Mouse (Mus musculus) right cerebral cortex, postnatal 10 days (tissue): ENCODE data around the gene Zfp771.

Source experiments
- DNase-seq, 2 experiments: peaks; one replicate each; pipeline ENCODE4 v3.0.0; 2021; ENCODE audit warnings: low spot score in 2 of 2

Gene Zfp771

DNA sequence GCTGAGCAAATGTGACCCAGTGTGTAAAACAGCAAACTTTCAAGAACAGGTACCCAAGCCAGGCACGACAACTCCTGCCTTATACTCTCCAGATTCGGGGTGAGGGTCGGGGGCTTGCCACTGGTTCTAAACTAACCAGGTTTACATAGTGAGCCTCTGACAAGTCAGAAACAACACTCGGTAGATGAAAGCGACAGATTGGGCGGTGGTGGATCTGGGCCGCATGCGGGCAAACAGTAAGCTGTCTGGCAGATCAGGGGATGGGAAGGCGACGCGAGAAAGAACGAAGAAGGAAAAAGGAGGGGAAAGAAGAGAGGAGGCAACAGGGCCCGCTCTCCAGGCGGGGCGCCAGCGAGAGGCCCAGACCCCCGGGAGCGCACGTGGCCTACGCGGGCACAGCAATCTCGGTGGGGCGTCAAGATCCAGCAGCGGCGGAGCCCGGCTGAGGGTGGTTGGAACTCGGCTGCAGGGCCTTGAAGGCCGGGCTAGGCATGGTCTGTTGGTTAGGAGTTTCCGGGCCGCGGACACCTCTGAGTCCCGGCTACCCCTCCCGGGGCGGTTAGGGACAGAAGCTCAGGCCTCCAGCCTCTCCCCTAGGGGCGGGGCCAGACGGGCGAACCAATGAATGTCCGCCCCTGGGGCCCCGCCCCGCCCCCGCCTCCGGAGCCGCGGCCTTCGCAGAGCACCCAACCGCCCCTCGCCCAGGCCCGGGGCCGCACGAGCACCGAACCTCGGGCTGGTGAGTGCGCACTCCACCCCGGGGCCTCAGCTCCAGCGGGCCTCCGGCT is at the start of gene Zfp771:
Gene Zfp771, plus strand, starts transcription at position 405 of the 788 bp plus-strand sequence.
- DNase-seq, result peak; percentile 96

DNA sequence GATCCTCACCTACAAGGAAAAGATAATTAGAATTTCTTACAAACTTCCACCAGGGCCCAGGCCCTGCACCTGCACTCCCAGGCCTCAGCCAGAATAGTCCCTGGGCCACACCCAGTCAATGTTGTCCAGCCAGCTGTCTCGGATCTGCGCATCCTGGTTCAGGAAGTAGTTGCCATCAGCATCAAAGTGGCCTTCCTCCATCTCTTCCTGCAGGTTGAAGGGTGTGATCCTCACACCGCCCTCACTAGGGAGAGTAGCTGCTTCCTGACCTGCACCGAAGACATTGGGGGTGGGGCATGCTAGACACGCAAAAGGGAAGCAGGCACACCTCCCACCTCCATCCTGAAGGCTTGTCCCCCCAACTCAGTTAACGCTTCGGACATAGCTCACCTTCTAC is 49.4 kb upstream of the Zfp771 start:
- no peak for DNase-seq

DNA sequence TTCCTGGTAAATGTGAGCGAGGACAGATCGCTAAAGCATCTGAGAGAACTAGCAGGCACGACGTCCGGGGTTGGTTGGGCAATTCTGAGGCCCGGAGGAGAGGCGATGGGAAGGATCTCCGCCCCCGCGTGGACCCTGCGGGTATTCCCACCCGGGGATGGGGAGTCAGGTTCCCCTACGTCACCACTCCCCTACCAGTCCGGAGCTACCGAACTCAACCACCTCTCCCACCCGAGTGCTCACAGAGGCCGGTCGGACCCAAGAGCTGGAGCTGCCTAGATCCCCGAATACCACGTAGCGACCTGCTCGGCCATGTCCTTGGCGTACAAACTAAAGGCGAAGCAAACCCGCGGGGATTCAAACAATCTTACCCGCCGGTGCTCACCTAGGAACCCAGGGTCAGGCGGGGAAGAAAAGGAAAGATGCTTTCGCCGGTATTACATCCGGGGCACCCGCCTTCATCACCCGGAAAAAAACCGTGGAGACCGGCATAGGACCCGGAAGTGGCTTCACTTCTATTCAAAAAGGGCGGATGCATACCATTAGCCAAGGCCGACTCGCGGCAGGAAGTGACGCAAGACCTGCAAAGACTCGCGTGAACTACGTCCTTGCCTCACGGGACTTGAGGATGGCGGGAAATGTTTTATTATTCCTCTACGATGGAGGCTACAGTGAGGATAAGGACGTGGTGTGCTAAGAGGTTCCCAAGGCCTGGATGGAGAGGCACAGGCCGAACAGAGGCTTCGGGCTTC is 48.4 kb upstream of the Zfp771 start, which contains the start of gene Cd2bp2:
Gene Cd2bp2, minus strand, starts transcription at position 507 of the 752 bp plus-strand sequence.
- peak; percentile 98 to 99 for DNase-seq

DNA sequence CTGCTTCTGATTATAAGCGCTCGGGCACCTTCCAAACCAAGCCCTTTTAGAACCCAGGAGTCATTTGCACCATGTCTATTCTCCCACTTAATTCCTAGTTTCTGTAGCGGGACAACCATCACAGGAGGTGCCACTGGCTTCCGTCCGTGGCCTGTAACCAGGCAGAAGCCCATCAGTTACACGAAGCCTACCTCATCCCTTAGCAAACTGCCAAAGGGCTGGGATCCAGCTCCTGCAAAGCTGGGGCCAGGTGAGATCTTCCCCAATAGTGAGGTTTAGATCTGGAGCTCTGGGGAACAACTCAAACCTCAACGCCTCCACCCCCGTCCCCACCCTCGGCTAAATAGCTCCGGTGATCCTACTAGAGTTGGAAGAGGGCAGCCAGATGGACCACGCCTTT is 47.6 kb upstream of the Zfp771 start:
- no peak for DNase-seq

DNA sequence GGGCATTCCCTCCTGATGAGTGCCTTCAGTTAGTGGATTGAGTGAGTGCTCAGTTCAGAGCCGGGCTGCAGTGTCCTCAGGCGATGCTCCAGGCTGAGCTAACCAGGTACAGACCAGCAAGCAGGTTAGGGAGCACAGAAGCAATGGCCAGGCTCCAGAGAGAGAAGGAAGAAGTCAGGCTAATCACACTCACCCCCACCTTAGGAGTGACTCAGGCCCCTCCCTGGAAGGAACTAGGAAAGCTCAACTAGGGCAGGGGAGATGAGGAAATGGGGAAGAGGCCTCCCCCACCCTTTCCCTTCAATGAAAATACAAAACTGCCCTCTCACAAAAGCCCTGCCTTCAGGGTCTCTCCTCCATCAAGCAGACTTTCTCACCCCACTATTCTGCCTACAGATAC is 37.5 kb upstream of the Zfp771 start:
- DNase-seq, result peak in 1 of 2 experiments; percentile 44

DNA sequence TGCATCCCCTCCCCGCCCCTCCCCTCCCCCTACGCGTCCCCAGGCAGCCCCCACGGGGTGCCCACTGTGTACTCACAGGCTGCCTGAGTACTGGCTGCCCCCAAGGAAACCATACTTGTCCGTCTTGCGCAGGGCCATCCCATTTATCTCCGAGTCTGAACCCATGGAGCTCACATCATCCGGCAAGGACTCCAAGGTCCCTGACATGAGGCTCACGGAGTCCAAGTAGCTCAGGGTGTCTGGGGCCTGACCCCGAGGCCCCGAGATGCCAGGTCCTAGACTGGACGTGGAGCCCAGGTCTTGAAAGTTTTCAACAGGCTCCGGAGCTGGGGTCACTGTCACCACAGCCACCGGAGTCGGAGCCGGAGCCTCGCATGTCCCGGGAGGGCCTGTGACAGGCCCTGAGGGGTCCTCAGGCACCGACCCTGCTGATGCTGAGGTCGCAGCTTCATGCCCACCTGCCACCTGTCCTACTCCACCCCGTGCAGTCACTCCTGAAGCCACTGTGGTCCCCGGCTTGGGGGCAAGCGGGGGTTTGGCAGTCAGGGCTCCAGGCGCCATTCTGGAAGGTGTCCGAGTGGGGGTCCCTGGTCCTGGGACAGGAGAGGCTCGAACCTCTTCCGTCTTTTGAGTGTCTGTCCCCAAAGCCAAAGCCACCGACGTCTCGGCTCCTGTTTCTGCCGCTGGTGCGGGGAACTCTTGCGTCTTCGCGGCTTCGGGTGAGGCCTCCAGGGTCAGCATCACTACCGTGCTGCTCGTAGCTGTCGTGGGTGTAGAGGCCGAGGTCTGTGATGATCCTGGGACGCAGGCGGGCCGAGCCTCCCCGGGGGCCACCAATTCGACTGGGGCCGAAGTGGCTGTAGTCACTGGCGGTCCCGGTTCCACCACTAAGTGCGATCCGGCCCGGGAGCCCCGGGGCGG is 36.4 kb upstream of the Zfp771 start:
- peak; percentile 58 to 68 for DNase-seq

DNA sequence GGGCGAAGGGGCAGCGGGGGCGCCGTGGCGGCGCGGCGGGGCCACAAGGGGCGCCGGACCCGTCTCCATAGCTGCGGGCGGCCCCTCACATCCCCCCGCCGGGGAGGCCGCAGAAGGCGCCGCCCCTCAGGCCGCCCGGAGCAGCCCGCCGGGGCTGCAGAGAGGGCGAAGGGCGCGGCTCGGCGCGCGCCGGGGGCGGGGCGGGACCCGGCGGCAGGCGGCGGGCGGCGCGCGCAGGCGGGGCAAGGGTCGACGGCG is 35.9 kb upstream of the Zfp771 start, which contains the start of gene Tbc1d10b:
Gene Tbc1d10b, minus strand, starts transcription at position 174 of the 258 bp plus-strand sequence.
- DNase-seq, result no peak

DNA sequence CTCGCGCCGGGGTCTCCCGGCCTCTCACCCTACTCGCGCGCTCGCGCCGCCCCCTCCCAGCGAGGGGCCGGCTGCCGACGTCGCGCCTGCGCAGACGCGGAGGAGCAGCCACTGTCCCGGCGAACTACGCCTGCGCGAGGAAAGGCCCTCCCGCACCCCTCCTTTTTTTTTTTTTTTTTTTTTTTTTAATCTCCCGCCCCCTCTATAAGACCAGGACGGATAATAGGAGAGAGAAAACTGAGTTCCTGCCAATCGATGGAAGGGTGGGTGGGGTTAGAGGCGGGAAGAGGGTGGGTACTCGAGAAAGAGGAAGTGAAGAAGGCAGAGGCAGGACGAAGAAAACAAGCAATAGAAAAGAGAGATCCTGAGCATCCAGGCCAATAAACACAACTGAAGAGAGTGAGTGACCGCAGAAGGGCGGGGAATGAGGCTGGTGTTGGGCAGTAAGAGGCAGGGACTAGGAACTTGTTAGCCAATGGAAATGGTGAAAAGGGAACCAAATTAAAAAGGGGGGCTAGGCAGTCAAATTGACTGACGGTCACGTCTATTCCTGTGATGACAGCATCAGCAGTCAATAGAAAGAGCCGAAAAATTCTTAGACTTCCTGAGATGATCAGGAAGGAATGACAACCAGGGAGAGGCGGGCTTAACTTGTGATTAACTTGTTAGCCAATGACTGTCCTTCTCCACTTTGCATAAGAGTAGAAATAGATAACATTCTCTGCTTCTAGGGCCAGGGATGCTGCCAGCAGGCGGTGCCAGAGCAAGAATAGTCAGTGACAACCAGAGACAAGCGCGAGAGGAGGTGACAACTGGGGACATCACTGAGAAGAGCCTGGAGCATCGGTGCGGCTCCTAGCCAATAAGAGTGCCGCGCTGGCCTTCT is 35.3 kb upstream of the Zfp771 start, which contains the start of gene Mylpf:
Gene Mylpf, plus strand, starts transcription at position 338 of the 886 bp plus-strand sequence.
- DNase-seq, result peak; percentile 96 to 98

DNA sequence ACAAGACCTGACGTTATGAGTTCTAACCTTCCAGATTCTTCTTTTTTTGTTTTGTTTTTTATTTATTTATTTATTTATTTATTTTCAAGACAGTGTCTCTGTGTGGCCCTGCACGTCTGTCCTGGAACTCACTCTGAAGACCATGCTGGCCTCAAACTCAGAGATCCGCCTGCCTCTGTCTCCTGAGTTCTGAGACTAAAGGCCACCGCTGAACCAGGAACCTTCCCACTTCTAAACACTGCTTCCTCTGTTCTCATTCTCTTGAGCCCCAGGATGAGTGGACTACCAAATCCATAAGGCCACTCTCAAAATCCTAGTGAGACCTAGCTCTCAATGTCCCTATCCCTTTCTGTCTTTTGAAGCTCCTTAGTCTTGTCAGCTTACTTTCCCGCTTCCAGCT is 34.2 kb upstream of the Zfp771 start:
- DNase-seq, result no peak

DNA sequence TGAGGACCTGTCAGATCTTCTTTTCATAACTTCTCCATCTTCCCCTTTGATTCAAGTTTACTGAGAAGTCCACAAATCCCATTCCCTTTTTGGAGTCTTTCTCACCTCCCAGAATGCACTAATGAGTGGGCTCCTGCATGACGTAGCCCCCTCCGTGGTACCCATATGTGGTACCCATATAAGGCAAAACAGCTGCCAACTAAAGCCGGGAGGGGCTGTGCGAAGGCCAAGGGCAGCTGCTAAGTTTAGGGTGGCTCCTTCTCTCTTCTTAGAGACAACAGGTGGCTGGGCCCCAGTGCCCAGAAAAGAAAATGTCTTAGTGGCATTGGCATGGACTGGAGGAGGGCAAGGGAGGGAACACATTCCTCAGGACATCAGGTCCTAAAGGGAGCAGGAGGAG is 33.8 kb upstream of the Zfp771 start:
- peak in 1 of 2 experiments; percentile 48 for DNase-seq

DNA sequence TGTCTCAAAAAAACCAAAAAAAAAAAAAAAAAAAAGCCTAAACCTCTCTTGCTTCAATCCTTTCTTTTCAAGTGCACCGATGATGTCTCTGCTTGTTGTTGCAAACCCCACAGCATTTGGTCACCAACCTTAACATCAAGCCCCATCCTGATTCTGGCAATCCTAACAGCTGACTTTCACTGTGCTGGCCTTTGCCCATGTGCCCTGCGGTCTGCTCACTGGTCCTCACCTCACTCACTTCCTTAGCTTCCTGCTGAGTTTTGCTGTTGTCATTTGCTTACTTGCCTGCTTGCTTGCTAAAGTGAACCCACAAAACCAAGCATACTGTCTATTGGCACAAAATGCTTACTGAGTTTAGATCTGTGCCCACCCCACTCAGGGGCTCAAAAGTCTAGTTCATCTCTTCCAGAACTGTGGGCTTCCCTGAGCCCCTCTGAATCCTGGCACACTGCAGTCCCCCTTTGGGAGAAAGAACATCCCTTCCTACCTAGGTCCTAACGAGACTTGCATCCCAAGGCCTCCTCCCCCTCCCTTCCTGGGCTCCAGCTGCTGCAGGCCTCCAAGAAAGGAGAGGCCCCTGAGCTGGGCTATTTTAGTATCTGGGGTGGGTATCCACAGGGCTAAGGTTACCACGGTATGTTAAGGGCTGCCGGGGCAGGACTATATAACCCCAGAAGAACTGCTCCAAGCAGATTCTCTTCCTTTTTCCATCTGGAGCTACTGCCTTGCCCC is 32.9 kb upstream of the Zfp771 start:
- DNase-seq, result no peak

DNA sequence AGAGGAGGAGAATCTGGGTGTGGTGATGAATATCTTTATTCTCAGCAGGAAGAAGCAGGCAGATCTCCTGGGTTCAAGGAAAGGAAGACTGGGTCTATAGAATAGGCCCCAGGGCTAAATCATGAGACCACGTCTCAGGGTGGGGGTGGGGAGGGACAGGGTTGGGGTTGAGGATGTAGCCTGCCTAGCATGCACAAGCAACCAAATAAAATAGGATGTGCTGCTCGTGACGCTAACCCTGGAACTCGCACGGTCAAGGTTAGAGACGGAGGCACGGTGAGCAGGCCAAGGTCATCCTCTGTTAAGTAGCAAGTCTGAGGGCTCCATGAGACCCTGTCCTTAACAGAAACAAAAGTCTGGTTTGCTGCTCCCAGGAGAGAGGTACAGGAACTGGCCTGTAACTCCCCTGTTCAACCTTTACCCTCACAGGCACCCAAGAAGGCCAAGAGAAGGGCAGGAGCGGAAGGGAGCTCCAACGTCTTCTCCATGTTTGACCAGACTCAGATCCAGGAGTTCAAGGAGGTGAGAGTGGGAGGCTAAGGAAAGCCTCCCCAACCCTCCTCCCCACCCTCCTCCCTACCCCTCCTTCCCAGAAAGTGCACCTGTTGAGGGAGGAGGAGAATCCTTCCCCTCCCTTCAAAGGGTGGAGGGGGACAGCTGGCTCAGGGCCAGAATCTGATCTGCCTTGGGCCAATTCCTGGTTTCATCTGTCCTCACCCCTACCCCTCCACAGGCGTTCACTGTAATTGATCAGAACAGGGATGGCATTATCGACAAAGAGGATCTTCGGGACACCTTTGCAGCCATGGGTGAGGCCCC is 31.4 kb upstream of the Zfp771 start:
- DNase-seq, result no peak

DNA sequence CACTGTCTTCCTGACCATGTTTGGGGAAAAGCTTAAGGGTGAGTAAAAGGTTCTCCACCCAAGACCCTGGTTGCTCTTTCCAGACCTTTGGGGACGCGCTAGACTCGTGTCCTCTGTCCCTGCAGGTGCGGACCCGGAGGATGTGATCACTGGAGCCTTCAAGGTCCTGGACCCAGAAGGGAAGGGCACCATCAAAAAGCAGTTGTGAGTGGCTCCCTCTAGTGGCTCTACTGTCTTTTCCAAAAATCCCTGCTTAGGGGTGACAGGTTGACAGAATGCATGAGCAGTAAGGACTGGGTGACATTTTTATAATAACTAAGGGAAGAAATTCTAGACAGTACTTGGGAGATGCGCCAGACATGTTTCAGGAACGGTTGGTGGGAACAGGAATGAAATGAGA is 30.6 kb upstream of the Zfp771 start:
- no peak for DNase-seq

DNA sequence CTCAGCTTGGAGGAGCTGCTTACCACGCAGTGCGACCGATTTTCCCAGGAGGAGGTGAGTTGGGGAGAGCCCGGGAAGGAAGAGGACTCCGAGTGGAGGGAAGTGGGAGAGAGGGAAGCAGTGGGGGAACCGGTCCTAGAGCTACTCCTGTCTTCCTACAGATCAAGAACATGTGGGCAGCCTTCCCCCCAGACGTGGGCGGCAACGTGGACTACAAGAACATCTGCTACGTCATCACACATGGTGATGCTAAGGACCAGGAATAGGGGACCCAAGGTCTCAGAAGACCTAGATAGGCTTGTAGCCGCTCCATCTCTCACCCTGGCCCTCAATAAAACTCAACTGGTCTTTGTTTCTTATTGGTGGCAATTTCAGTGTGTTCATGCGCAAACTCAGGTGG is 30.1 kb upstream of the Zfp771 start:
- DNase-seq, result peak in 1 of 2 experiments; percentile 31

DNA sequence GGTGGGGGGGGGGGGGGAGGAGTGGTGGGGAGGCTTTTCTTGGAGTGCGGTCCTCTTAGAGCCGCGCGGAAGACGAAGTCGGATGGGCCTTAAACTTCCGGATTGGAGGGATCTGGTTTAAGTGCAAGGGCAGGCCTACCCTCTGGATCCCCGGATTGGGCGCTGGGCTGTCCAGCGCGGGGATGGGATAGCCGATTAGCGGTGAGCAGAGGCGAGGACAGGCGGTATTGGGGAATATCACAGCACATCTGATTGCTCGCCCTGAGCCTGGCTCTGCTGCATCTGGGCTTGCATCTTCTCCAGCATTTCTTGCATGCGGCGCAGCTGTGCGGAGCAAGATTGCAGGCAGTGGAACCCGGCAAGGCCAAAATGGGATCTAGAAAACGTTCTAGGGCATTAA is 29.6 kb upstream of the Zfp771 start:
- no peak for DNase-seq

DNA sequence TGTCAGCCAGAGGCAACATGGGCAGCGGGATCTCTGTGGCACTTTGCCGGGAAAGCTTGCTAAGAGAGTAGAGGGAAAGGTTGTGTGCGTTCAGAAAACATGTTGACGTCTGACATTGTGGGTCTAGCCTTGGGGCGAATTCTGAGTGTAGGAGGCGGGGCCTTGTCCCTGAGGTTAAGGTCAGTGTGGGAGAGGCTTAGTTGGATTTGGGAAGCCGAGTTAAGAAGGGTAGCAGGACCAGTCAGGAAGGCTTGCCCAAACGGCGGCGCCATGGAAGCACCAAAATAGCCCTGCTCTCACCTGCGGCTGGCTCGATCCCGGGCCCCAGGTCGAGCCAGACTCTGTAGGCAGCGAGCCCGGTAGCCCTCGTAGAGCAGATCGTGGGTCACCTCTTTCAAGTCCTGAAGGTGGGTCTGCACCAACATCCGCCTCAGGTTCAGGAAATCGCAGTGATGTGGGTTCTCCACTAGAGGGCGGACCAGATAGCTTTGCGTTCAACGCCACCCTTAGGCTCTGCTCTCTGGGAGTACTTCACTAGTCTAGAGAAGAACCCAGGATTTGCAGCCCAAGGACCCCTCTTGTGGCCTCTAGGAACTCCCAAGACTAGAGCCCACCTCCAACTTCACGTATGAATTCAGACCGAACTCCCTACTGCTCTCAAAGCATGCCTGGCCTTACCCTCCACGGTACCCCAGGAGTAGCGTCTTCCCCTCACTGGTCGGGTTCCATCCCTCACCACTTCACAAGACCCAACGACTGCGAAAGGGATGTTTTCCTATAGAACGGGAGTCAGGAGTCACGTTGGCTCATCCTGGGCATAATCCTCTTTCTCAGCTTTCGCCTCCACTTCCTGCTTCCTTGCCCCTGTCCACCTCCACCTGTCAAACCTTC is 28.8 kb upstream of the Zfp771 start:
- peak in 1 of 2 experiments; percentile 58 for DNase-seq

DNA sequence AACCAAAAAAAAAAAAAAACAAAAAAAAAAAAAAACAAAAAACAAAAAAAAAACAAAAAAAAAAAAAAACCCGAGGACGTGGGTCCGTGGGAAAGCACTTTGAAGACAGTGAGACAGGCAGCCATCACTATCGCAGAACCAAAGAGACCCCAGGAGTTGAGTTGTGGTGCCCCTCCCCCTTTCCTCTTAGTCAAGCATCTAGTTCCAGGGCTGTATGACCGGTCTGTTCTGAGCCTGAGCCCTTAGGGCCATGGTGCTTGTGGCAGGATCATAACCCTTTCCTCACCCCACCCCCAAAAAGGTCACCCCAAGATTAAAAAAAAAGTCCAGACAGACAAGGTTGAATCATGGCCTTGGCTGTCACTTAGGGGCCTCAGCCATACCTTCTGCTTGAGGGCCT is 27.8 kb upstream of the Zfp771 start:
- no peak for DNase-seq

DNA sequence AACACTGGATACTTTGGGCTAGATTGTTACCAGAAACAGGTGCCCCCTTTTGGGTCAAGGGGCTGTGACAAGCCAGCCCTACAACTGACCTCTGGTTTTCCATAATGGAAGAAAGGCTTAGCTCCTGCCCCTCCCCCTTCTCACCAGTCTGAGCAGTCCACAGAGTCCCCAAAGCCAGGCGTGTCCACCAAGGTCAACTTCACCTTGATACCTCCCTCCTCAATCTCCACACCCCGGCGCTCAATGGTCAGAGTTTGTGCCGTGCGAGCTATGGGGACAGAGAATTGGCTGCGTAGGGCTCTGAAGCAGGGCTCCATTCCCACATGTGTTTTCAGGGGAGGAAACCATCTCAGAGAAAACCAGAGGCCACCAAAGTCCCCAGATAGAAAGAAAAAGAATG is 26.6 kb upstream of the Zfp771 start:
- no peak for DNase-seq
